In the genomic region with DNA sequence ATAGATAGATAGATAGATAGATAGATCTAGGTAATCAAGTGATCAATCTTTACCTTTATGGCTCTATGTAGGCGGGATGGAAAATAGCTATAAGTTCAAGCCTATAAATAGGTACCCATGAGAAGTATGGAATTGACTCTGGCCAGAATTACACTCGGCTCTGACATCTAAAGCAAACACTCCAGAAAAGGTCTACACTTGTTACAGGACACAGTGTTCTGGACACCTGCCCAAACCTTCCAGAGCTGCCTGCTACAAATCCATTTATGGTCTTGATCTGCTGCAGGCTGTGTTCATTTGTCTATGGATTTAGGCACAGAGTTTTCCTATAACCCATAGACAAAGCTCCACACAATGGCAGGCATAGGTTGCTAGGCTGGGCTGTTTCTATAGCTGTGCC, we compare ENCODE assay signal across 16 mouse cellular contexts.
DNase-seq lines count a peak whose midpoint lies in the region; ATAC-seq lines count a peak whose summit lies in the region.
"Had no signal": no experiment of that assay in that cellular context is flagged by ENCODE, and none has a peak within 500 bp of the region (broad histone marks: within the 10 kb centered on the region; RNA-seq: fewer than 3 reads in every experiment).

No protein-coding gene starts in this region.

- DNase-seq in heart, embryonic 10.5 days (ENCODE audit: low spot score) = no peak
- no peak for DNase-seq in heart, postnatal 25 days (ENCODE audit: low spot score)
- peak; percentile 75 for DNase-seq in heart, postnatal 4 days
- DNase-seq in adrenal gland, postnatal 4 days (ENCODE audit: low spot score in 2 of 2) = no peak
- DNase-seq in ovary, postnatal 10 days (ENCODE audit: low spot score) = no peak
- DNase-seq in embryo, embryonic 9.5 days (ENCODE audit: extremely low spot score) = no peak
- DNase-seq: B cell, adult 2 months; cerebellum, adult 11-12 months; kidney, postnatal 10 days; thymus, adult 2 months had no signal

- 77% methylated on average over 2 of the region's 2 CpGs for WGBS in heart, embryonic 10.5 days
- 41% methylated on average over 2 of the region's 2 CpGs for WGBS in heart, embryonic 12.5 days
- WGBS in stomach, embryonic 14.5 days = 59% methylated on average over 2 of the region's 2 CpGs

- no peaks in the 10 kb centered on the region for H3K9me3 ChIP-seq in heart, embryonic 10.5 days
- H3K9me3 ChIP-seq in heart, embryonic 12.5 days (replicated peaks) = no peaks in the 10 kb centered on the region
- H3K9me3 ChIP-seq in stomach, embryonic 14.5 days (ENCODE audit: control insufficient read depth, low read depth, low read length) = no peaks in the 10 kb centered on the region
- H3K9me3 ChIP-seq: embryonic facial prominence, embryonic 13.5 days; forebrain, embryonic 12.5 days; limb, embryonic 15.5 days; midbrain, embryonic 13.5 days had no signal

- no peak overlapping the region for H3K9ac ChIP-seq in heart, embryonic 12.5 days
- no peak overlapping the region for H3K9ac ChIP-seq in stomach, embryonic 14.5 days (replicated peaks; ENCODE audit: low read depth, low read length)
- H3K9ac ChIP-seq: embryonic facial prominence, embryonic 13.5 days; forebrain, embryonic 12.5 days; limb, embryonic 15.5 days; midbrain, embryonic 13.5 days had no signal

- intact Hi-C loops in heart, postnatal 25 days (cut with DNase I) = no loop called here

- ATAC-seq in heart, embryonic 12.5 days (ENCODE audit: insufficient number of reproducible peaks, low FRiP score) = no peak
- ATAC-seq in stomach, embryonic 14.5 days (ENCODE audit: insufficient number of reproducible peaks, insufficient read depth, low FRiP score, low read depth) = peak; percentile 3; the same call in 1 of the 2 replicates
- ATAC-seq: midbrain, embryonic 13.5 days had no signal

- no peaks in the 10 kb centered on the region for H3K27me3 ChIP-seq in heart, embryonic 10.5 days (ENCODE audit: insufficient read depth, poor library complexity, severe bottlenecking)
- no peaks in the 10 kb centered on the region for H3K27me3 ChIP-seq in heart, embryonic 12.5 days (replicated peaks)
- H3K27me3 ChIP-seq in stomach, embryonic 14.5 days (ENCODE audit: control insufficient read depth, insufficient read depth, low read length) = no peaks in the 10 kb centered on the region
- H3K27me3 ChIP-seq: embryonic facial prominence, embryonic 13.5 days; limb, embryonic 15.5 days had no signal

- no peaks in the 10 kb centered on the region for H3K36me3 ChIP-seq in heart, embryonic 10.5 days
- H3K36me3 ChIP-seq in heart, embryonic 12.5 days = peaks cover 5% of the 10 kb centered on the region; the same call in 1 of the 2 replicates
- H3K36me3 ChIP-seq in stomach, embryonic 14.5 days (ENCODE audit: control insufficient read depth, insufficient read depth, low read length) = no peaks in the 10 kb centered on the region; the same call in 1 of the 2 replicates
- H3K36me3 ChIP-seq: forebrain, embryonic 12.5 days; midbrain, embryonic 13.5 days had no signal

- no peak overlapping the region for H3K4me2 ChIP-seq in heart, embryonic 12.5 days
- H3K4me2 ChIP-seq in stomach, embryonic 14.5 days (replicated peaks; ENCODE audit: low read depth, low read length) = no peak overlapping the region
- H3K4me2 ChIP-seq: embryonic facial prominence, embryonic 13.5 days; forebrain, embryonic 12.5 days; limb, embryonic 15.5 days; midbrain, embryonic 13.5 days had no signal

- H3K4me3 ChIP-seq in heart, embryonic 10.5 days = no peak overlapping the region
- H3K4me3 ChIP-seq in heart, embryonic 12.5 days = no peak overlapping the region
- no peak overlapping the region for H3K4me3 ChIP-seq in stomach, embryonic 14.5 days (ENCODE audit: low read depth, low read length)
- H3K4me3 ChIP-seq: embryonic facial prominence, embryonic 13.5 days; forebrain, embryonic 12.5 days; limb, embryonic 15.5 days; midbrain, embryonic 13.5 days had no signal

- peaks cover 59% of the 10 kb centered on the region for H3K4me1 ChIP-seq in heart, embryonic 10.5 days
- H3K4me1 ChIP-seq in heart, embryonic 12.5 days (replicated peaks) = peaks cover 68% of the 10 kb centered on the region
- H3K4me1 ChIP-seq in stomach, embryonic 14.5 days (ENCODE audit: control insufficient read depth, insufficient read depth, low read length) = peaks cover 36% of the 10 kb centered on the region

- peak overlapping the region; percentile 32; the same call in 1 of the 2 replicates for H3K27ac ChIP-seq in heart, embryonic 10.5 days
- H3K27ac ChIP-seq in heart, embryonic 12.5 days (ENCODE audit: poor library complexity, severe bottlenecking) = peak overlapping the region; percentile 20; the same call in 1 of the 2 replicates
- H3K27ac ChIP-seq in stomach, embryonic 14.5 days (ENCODE audit: low read length) = peak overlapping the region; percentile 71; the same call in 1 of the 2 replicates
- H3K27ac ChIP-seq: embryonic facial prominence, embryonic 13.5 days; forebrain, embryonic 12.5 days; limb, embryonic 15.5 days; midbrain, embryonic 13.5 days had no signal

Comparison
In these comparisons a context has a peak if more than half of its experiments do, and no peak if none do; other contexts are left out.
1. H3K27ac ChIP-seq: peak in every context shown above with its lines; median percentile 71 in stomach, embryonic 14.5 days; 32 in heart, embryonic 10.5 days; 20 in heart, embryonic 12.5 days.